Comparison of ENCODE assay signal across 14 mouse cellular contexts in the genomic region with DNA sequence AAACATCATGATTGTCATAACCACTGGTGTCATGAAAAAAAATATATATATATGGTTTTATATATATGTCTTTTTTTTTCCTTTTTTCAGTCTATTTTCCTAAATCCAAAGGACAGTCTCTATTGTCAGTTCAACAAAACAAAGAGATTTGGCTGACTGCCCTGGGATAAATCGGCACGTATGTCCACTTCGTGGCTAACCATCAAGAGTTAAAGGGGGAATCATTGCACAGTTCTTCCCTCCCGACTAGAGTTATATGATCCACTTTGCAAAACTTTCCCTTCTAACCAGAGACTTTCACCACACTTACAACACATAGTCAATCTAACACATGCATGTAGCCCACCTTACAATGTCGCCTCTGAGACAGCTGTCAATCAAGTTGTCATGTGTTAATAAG.
A peak's percentile ranks its signal among the peaks of the same experiment; 100 is the strongest.
DNase-seq lines count a peak whose midpoint lies in the region; ATAC-seq and TF ChIP-seq lines count a peak whose summit lies in the region.
"Had no signal": no experiment of that assay in that cellular context is flagged by ENCODE, and none has a peak within 500 bp of the region (broad histone marks: within the 10 kb centered on the region; RNA-seq: fewer than 3 reads in every experiment).

No protein-coding gene starts in this region.

- WGBS in forebrain, embryonic 13.5 days = 39% methylated on average over 5 of the region's 5 CpGs
- 85% methylated on average over 5 of the region's 5 CpGs for WGBS in forebrain, embryonic 11.5 days
- WGBS in hindbrain, embryonic 16.5 days = 45% methylated on average over 5 of the region's 5 CpGs

- H3K36me3 ChIP-seq in forebrain, embryonic 13.5 days (ENCODE audit: poor library complexity, severe bottlenecking) = peaks cover 17% of the 10 kb centered on the region
- peaks cover 8% of the 10 kb centered on the region; the same call in 1 of the 2 replicates for H3K36me3 ChIP-seq in forebrain, embryonic 11.5 days (ENCODE audit: control insufficient read depth, insufficient read depth, low read length)
- H3K36me3 ChIP-seq in hindbrain, embryonic 16.5 days (ENCODE audit: control insufficient read depth, insufficient read depth, low read length) = no peaks in the 10 kb centered on the region; the same call in 1 of the 2 replicates
- H3K36me3 ChIP-seq: G1E had no signal

- H3K9me3 ChIP-seq in forebrain, embryonic 13.5 days (replicated peaks) = no peaks in the 10 kb centered on the region
- no peaks in the 10 kb centered on the region for H3K9me3 ChIP-seq in forebrain, embryonic 11.5 days (ENCODE audit: control insufficient read depth, low read length)
- no peaks in the 10 kb centered on the region for H3K9me3 ChIP-seq in hindbrain, embryonic 16.5 days (ENCODE audit: control insufficient read depth, low read length)
- H3K9me3 ChIP-seq: embryonic facial prominence, embryonic 12.5 days; midbrain, embryonic 12.5 days had no signal

- H3K4me2 ChIP-seq in forebrain, embryonic 13.5 days = peak overlapping the region; percentile 70
- no peak overlapping the region for H3K4me2 ChIP-seq in forebrain, embryonic 11.5 days (ENCODE audit: low read depth, low read length, severe bottlenecking)
- H3K4me2 ChIP-seq in hindbrain, embryonic 16.5 days (ENCODE audit: low read length) = peak overlapping the region; percentile 55
- H3K4me2 ChIP-seq: embryonic facial prominence, embryonic 12.5 days; midbrain, embryonic 12.5 days had no signal

- no peak for TF ChIP-seq CTCF in left cerebral cortex, adult 2 months (IDR thresholded peaks at IDR 0.05)

- no peak for ATAC-seq in forebrain, embryonic 13.5 days
- ATAC-seq in forebrain, embryonic 11.5 days (replicated peaks; ENCODE audit: low FRiP score) = no peak
- no peak for ATAC-seq in hindbrain, embryonic 16.5 days
- ATAC-seq: liver, postnatal 0 days had no signal

- peak overlapping the region; percentile 40 for H3K4me3 ChIP-seq in forebrain, embryonic 13.5 days
- no peak overlapping the region for H3K4me3 ChIP-seq in forebrain, embryonic 11.5 days (ENCODE audit: low read depth, low read length)
- H3K4me3 ChIP-seq in left cerebral cortex, adult 2 months = peak overlapping the region; percentile 42; the same call in 1 of the 2 replicates
- H3K4me3 ChIP-seq in brown adipose tissue, adult 24 weeks (ENCODE audit: insufficient read depth, low read depth, low read length) = no peak overlapping the region
- peak overlapping the region; percentile 32 for H3K4me3 ChIP-seq in hindbrain, embryonic 16.5 days (ENCODE audit: low read length)
- H3K4me3 ChIP-seq: embryonic facial prominence, embryonic 12.5 days; midbrain, embryonic 12.5 days had no signal

- H3K27me3 ChIP-seq in forebrain, embryonic 13.5 days = no peaks in the 10 kb centered on the region
- no peaks in the 10 kb centered on the region for H3K27me3 ChIP-seq in forebrain, embryonic 11.5 days (ENCODE audit: control insufficient read depth, insufficient read depth, low read length)
- no peaks in the 10 kb centered on the region; the same call in 1 of the 2 replicates for H3K27me3 ChIP-seq in hindbrain, embryonic 16.5 days (replicated peaks; ENCODE audit: control insufficient read depth, insufficient read depth, low read length)
- H3K27me3 ChIP-seq: embryonic facial prominence, embryonic 12.5 days; midbrain, embryonic 12.5 days had no signal

- peaks cover 73% of the 10 kb centered on the region for H3K4me1 ChIP-seq in forebrain, embryonic 13.5 days
- peaks cover 6% of the 10 kb centered on the region; the same call in 1 of the 2 replicates for H3K4me1 ChIP-seq in forebrain, embryonic 11.5 days (replicated peaks; ENCODE audit: control insufficient read depth, insufficient read depth, low read length)
- peaks cover 41% of the 10 kb centered on the region for H3K4me1 ChIP-seq in brown adipose tissue, adult 24 weeks (ENCODE audit: control insufficient read depth, insufficient read depth, insufficient read length, low read length)
- peaks cover 3% of the 10 kb centered on the region; the same call in 1 of the 2 replicates for H3K4me1 ChIP-seq in hindbrain, embryonic 16.5 days (ENCODE audit: control insufficient read depth, insufficient read depth, low read depth, low read length)

- DNase-seq in forebrain, embryonic 11.5 days (ENCODE audit: low spot score) = no peak
- no peak for DNase-seq in left cerebral cortex, adult 2 months (ENCODE audit: extremely low spot score in 1 of 2, low spot score in 2 of 2)
- no peak for DNase-seq in left cerebral cortex, adult 9 months (ENCODE audit: low spot score in 2 of 2)
- no peak for DNase-seq in thymus, postnatal 14 days
- DNase-seq: cerebellum, adult 8-10 months; layer of hippocampus, adult 9-11 months; liver, postnatal 0 days had no signal

- intact Hi-C loops in left cerebral cortex, adult 2 months (cut with DNase I) = loop anchor here (5.0 kb wide), 1 partner anchor 59 kb away; no protein-coding TSS in a partner anchor

- H3K9ac ChIP-seq in forebrain, embryonic 13.5 days = peak overlapping the region; percentile 81
- H3K9ac ChIP-seq in forebrain, embryonic 11.5 days (ENCODE audit: low read length) = no peak overlapping the region
- peak overlapping the region; percentile 37 for H3K9ac ChIP-seq in hindbrain, embryonic 16.5 days (ENCODE audit: low read depth, low read length)
- H3K9ac ChIP-seq: embryonic facial prominence, embryonic 12.5 days; liver, postnatal 0 days; midbrain, embryonic 12.5 days had no signal

- peak overlapping the region; percentile 88 for H3K27ac ChIP-seq in forebrain, embryonic 13.5 days
- no peak overlapping the region for H3K27ac ChIP-seq in forebrain, embryonic 11.5 days (ENCODE audit: low read depth, low read length)
- H3K27ac ChIP-seq in left cerebral cortex, adult 2 months = peak overlapping the region; percentile 80; the same call in 1 of the 2 replicates
- H3K27ac ChIP-seq in brown adipose tissue, adult 24 weeks (replicated peaks; ENCODE audit: low read depth, low read length) = 0 out of 2 replicates have a peak overlapping the region, but pooled peaks have one; percentile 10
- no peak overlapping the region; the same call in 1 of the 2 replicates for H3K27ac ChIP-seq in hindbrain, embryonic 16.5 days (ENCODE audit: low read depth, low read length)
- H3K27ac ChIP-seq: embryonic facial prominence, embryonic 12.5 days; kidney, postnatal 0 days; midbrain, embryonic 12.5 days had no signal

Comparison
In these comparisons a context has a peak if more than half of its experiments do, and no peak if none do; other contexts are left out.
1. H3K27ac ChIP-seq: peak in forebrain, embryonic 13.5 days (single experiment), left cerebral cortex, adult 2 months (single experiment) and brown adipose tissue, adult 24 weeks (single experiment); none in forebrain, embryonic 11.5 days (single experiment) and hindbrain, embryonic 16.5 days (single experiment).
2. H3K4me3 ChIP-seq: peak in forebrain, embryonic 13.5 days (single experiment), left cerebral cortex, adult 2 months (single experiment) and hindbrain, embryonic 16.5 days (single experiment); none in forebrain, embryonic 11.5 days (single experiment) and brown adipose tissue, adult 24 weeks (single experiment).